Mouse (Mus musculus): ENCODE results near the gene Rabggtb. TPM values are rescaled to one million over a fixed set of nuclear protein-coding genes. Genes with fewer than 3 reads are reported as not detected.
A peak's percentile ranks its signal among the peaks of the same experiment; 100 is the strongest.

Rabggtb gene
- polyA plus RNA-seq, 1 experiment from 2014 or later = 61.8 TPM

- Histone ChIP-seq H3K4me1 (replicated peaks; ENCODE audit: control insufficient read depth, insufficient read depth, low read length) (no peaks in the 10 kb centered on the region), H3K36me3 (ENCODE audit: control insufficient read depth, insufficient read depth, low read length) (peaks cover 79% of the 10 kb centered on the region), H3K9ac (ENCODE audit: low read length) (no peak overlapping the region), H3K27me3 (replicated peaks; ENCODE audit: control insufficient read depth, insufficient read depth, low read length) (no peaks in the 10 kb centered on the region), H3K9me3 (ENCODE audit: control insufficient read depth, low read length) (no peaks in the 10 kb centered on the region), H3K4me2 (ENCODE audit: low read length) (no peak overlapping the region), H3K27ac (ENCODE audit: low read depth) (no peak overlapping the region), H3K4me3 (ENCODE audit: low read depth, low read length) (no peak overlapping the region)
- ATAC-seq (replicated peaks; ENCODE audit: low FRiP score, low TSS enrichment, low read depth) (no peak), DNase-seq (ENCODE audit: low spot score) (no peak)
- 94% methylated on average over 5 of the region's 5 CpGs for WGBS
These were observed 19.7 kb upstream of the Rabggtb start for GRCm38 (mm10) chr3:153932461-153932860.

- 90% methylated on average over 11 of the region's 11 CpGs for WGBS
- no peak for DNase-seq (ENCODE audit: low spot score)
- H3K36me3 ChIP-seq (ENCODE audit: control insufficient read depth, insufficient read depth, low read length) = peaks cover 70% of the 10 kb centered on the region
These were observed 16.7 kb upstream of the Rabggtb start for GRCm38 (mm10) chr3:153929526-153929925.

GRCm38 (mm10) chr3:153926333-153926732 is 13.5 kb upstream of the Rabggtb start:
- H3K27me3 ChIP-seq (replicated peaks; ENCODE audit: control insufficient read depth, insufficient read depth, low read length) = no peaks in the 10 kb centered on the region
- DNase-seq (ENCODE audit: low spot score) (no peak), ATAC-seq (replicated peaks; ENCODE audit: low FRiP score, low TSS enrichment, low read depth) (no peak)
- H3K9ac ChIP-seq (ENCODE audit: low read length) = no peak overlapping the region
- H3K9me3 ChIP-seq (ENCODE audit: control insufficient read depth, low read length) = no peaks in the 10 kb centered on the region
- H3K27ac ChIP-seq (ENCODE audit: low read depth) = no peak overlapping the region
- no peak overlapping the region for H3K4me2 ChIP-seq (ENCODE audit: low read length)
- H3K4me1 ChIP-seq (replicated peaks; ENCODE audit: control insufficient read depth, insufficient read depth, low read length) = no peaks in the 10 kb centered on the region
- 88% methylated on average over 7 of the region's 7 CpGs for WGBS
- H3K4me3 ChIP-seq (ENCODE audit: low read depth, low read length) = no peak overlapping the region
- H3K36me3 ChIP-seq (ENCODE audit: control insufficient read depth, insufficient read depth, low read length) = peaks cover 53% of the 10 kb centered on the region

More at GRCm38 (mm10) chr3:153929526-153929925, 16.7 kb upstream of the Rabggtb start:
- Histone ChIP-seq H3K27me3 (replicated peaks; ENCODE audit: control insufficient read depth, insufficient read depth, low read length) (no peaks in the 10 kb centered on the region), H3K9me3 (ENCODE audit: control insufficient read depth, low read length) (no peaks in the 10 kb centered on the region), H3K4me2 (ENCODE audit: low read length) (no peak overlapping the region), H3K27ac (ENCODE audit: low read depth) (no peak overlapping the region), H3K9ac (ENCODE audit: low read length) (no peak overlapping the region), H3K4me1 (replicated peaks; ENCODE audit: control insufficient read depth, insufficient read depth, low read length) (no peaks in the 10 kb centered on the region), H3K4me3 (ENCODE audit: low read depth, low read length) (no peak overlapping the region)
- no peak for ATAC-seq (replicated peaks; ENCODE audit: low FRiP score, low TSS enrichment, low read depth)

GRCm38 (mm10) chr3:153921147-153921910 is 8.5 kb upstream of the Rabggtb start:
- H3K9ac ChIP-seq (ENCODE audit: low read length) = no peak overlapping the region
- peaks cover 30% of the 10 kb centered on the region for H3K36me3 ChIP-seq (ENCODE audit: control insufficient read depth, insufficient read depth, low read length)
- no peaks in the 10 kb centered on the region for H3K9me3 ChIP-seq (ENCODE audit: control insufficient read depth, low read length)
- H3K4me3 ChIP-seq (ENCODE audit: low read depth, low read length) = no peak overlapping the region
- ATAC-seq (replicated peaks; ENCODE audit: low FRiP score, low TSS enrichment, low read depth) (no peak), DNase-seq (ENCODE audit: low spot score) (no peak)
- no peaks in the 10 kb centered on the region for H3K27me3 ChIP-seq (replicated peaks; ENCODE audit: control insufficient read depth, insufficient read depth, low read length)
- 83% methylated on average over 10 of the region's 10 CpGs for WGBS
- H3K4me1 ChIP-seq (replicated peaks; ENCODE audit: control insufficient read depth, insufficient read depth, low read length) = no peaks in the 10 kb centered on the region
- H3K27ac ChIP-seq (ENCODE audit: low read depth) = no peak overlapping the region
- H3K4me2 ChIP-seq (ENCODE audit: low read length) = no peak overlapping the region

GRCm38 (mm10) chr3:153917200-153917599 is 4.4 kb upstream of the Rabggtb start:
- no peak overlapping the region for H3K27ac ChIP-seq (ENCODE audit: low read depth)
- WGBS = 3% methylated on average over 1 of the region's 1 CpGs
- DNase-seq (ENCODE audit: low spot score) = no peak

GRCm38 (mm10) chr3:153913510-153914243 is 868 bp upstream of the Rabggtb start:
- Histone ChIP-seq H3K27ac (ENCODE audit: low read depth) (peak overlapping the region; percentile 83), H3K9me3 (ENCODE audit: control insufficient read depth, low read length) (no peaks in the 10 kb centered on the region), H3K36me3 (ENCODE audit: control insufficient read depth, insufficient read depth, low read length) (peaks cover 30% of the 10 kb centered on the region), H3K27me3 (replicated peaks; ENCODE audit: control insufficient read depth, insufficient read depth, low read length) (no peaks in the 10 kb centered on the region), H3K9ac (ENCODE audit: low read length) (peak overlapping the region; percentile 99), H3K4me3 (ENCODE audit: low read depth, low read length) (peak overlapping the region; percentile 100), H3K4me1 (replicated peaks; ENCODE audit: control insufficient read depth, insufficient read depth, low read length) (peaks cover 23% of the 10 kb centered on the region), H3K4me2 (ENCODE audit: low read length) (peak overlapping the region; percentile 70)
- DNase-seq (ENCODE audit: low spot score) (no peak), ATAC-seq (replicated peaks; ENCODE audit: low FRiP score, low TSS enrichment, low read depth) (no peak)
- WGBS = 33% methylated on average over 6 of the region's 6 CpGs

More at GRCm38 (mm10) chr3:153917200-153917599, 4.4 kb upstream of the Rabggtb start:
- Histone ChIP-seq H3K9ac (ENCODE audit: low read length) (no peak overlapping the region), H3K27me3 (replicated peaks; ENCODE audit: control insufficient read depth, insufficient read depth, low read length) (no peaks in the 10 kb centered on the region), H3K36me3 (ENCODE audit: control insufficient read depth, insufficient read depth, low read length) (peaks cover 8% of the 10 kb centered on the region), H3K4me3 (ENCODE audit: low read depth, low read length) (no peak overlapping the region), H3K4me2 (ENCODE audit: low read length) (no peak overlapping the region), H3K9me3 (ENCODE audit: control insufficient read depth, low read length) (no peaks in the 10 kb centered on the region), H3K4me1 (replicated peaks; ENCODE audit: control insufficient read depth, insufficient read depth, low read length) (0 out of 2 replicates have a peak, but pooled peaks cover 5% of the 10 kb centered on the region)
- no peak for ATAC-seq (replicated peaks; ENCODE audit: low FRiP score, low TSS enrichment, low read depth)

GRCm38 (mm10) chr3:153911882-153912440 is 848 bp downstream of the Rabggtb start:
- DNase-seq (ENCODE audit: low spot score) = no peak
- H3K4me3 ChIP-seq (ENCODE audit: low read depth, low read length) = peak overlapping the region; percentile 100
- peak overlapping the region; percentile 70 for H3K4me2 ChIP-seq (ENCODE audit: low read length)
- no peak for ATAC-seq (replicated peaks; ENCODE audit: low FRiP score, low TSS enrichment, low read depth)
- no peaks in the 10 kb centered on the region for H3K27me3 ChIP-seq (replicated peaks; ENCODE audit: control insufficient read depth, insufficient read depth, low read length)
- no peaks in the 10 kb centered on the region for H3K9me3 ChIP-seq (ENCODE audit: control insufficient read depth, low read length)
- H3K27ac ChIP-seq (ENCODE audit: low read depth) = peak overlapping the region; percentile 83
- peak overlapping the region; percentile 99 for H3K9ac ChIP-seq (ENCODE audit: low read length)
- peaks cover 23% of the 10 kb centered on the region for H3K4me1 ChIP-seq (replicated peaks; ENCODE audit: control insufficient read depth, insufficient read depth, low read length)
- 4% methylated on average over 12 of the region's 12 CpGs for WGBS
- H3K36me3 ChIP-seq (ENCODE audit: control insufficient read depth, insufficient read depth, low read length) = peaks cover 47% of the 10 kb centered on the region

- H3K4me3 ChIP-seq (ENCODE audit: low read depth, low read length) = peak overlapping the region; percentile 100
These were observed 1.5 kb downstream of the Rabggtb start for GRCm38 (mm10) chr3:153911197-153911881.

More at GRCm38 (mm10) chr3:153911197-153911881, 1.5 kb downstream of the Rabggtb start:
- Histone ChIP-seq H3K9me3 (ENCODE audit: control insufficient read depth, low read length) (no peaks in the 10 kb centered on the region), H3K9ac (ENCODE audit: low read length) (peak overlapping the region; percentile 99), H3K27ac (ENCODE audit: low read depth) (peak overlapping the region; percentile 83), H3K4me1 (replicated peaks; ENCODE audit: control insufficient read depth, insufficient read depth, low read length) (peaks cover 23% of the 10 kb centered on the region), H3K4me2 (ENCODE audit: low read length) (peak overlapping the region; percentile 70), H3K27me3 (replicated peaks; ENCODE audit: control insufficient read depth, insufficient read depth, low read length) (no peaks in the 10 kb centered on the region), H3K36me3 (ENCODE audit: control insufficient read depth, insufficient read depth, low read length) (peaks cover 53% of the 10 kb centered on the region)
- no peak for DNase-seq (ENCODE audit: low spot score)
- ATAC-seq (replicated peaks; ENCODE audit: low FRiP score, low TSS enrichment, low read depth) = no peak
- 49% methylated on average over 8 of the region's 8 CpGs for WGBS

All from intestine, embryonic 14.5 days (tissue).